Mouse (Mus musculus): ENCODE results near the gene Mylk2. TPM values are rescaled to one million over a fixed set of nuclear protein-coding genes. Genes with fewer than 3 reads are reported as not detected.

Gene Mylk2
- polyA plus RNA-seq (2017; shearing (Covaris generic)): not detected

DNA sequence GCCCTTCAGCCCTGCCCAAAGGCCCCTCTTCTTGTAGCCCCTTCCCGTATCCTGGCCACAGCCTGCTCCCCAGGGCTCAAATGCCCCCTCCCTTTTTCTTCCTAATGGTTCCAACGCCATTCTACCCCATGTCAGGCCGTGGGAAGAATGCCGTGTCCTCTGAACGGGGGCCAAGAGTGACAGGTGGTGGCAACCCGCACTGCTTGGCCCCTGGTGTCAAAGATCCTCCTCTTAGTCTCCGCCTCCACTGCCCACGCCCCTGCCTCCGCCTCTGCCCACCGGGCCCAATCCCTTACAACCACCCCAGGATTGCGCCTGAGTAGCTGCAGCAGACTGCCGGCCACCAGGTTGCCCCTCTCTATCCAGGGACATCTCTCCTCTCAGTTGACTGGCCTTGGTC is at the start of gene Mylk2:
Gene Mylk2 (plus strand): TSS at position 322 of the 400 bp plus-strand sequence.
- ATAC-seq: no peak

DNA sequence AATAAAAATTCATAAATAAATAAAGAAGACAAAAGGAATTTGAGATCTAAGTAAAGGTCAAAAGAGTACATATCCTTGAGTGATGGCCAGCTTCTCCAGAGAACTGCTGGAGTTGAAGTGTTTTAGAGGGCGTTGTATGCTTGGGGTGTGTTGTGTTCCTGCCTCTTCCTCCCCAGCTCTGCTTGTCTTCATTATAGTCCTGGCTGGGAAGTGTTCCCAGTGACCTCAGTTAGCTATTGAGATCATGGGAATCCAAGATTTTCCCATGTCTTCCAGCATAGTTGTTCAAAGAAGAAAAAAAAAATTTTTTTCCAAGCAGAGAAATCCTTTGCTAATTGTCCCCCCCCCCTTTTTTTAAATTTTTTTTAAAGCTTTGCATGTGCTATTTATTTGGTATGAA is 49.3 kb upstream of the Mylk2 start:
- no peak for ATAC-seq

- no peak for ATAC-seq
These were observed 48.5 kb upstream of the Mylk2 start for GRCm38 (mm10) chr2:152862638-152863037.

DNA sequence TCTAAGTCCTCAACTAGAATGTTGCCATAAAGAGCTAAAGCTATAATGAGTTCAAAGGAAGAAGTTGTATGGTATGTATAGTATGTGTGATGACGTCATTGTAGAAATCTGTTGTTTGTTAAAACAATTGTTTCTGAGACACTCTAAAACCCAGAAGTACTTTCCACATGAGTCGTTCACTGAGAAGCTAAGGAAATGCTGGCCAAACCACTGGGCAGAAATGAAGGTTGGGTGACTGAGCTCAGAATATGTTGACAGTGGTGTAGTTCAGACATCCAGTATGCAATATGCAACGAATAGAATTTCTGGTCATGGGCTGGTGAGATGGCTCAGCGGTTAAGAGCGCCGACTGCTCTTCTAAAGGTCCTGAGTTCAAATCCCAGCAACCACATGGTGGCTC is 47.8 kb upstream of the Mylk2 start:
- ATAC-seq: no peak

DNA sequence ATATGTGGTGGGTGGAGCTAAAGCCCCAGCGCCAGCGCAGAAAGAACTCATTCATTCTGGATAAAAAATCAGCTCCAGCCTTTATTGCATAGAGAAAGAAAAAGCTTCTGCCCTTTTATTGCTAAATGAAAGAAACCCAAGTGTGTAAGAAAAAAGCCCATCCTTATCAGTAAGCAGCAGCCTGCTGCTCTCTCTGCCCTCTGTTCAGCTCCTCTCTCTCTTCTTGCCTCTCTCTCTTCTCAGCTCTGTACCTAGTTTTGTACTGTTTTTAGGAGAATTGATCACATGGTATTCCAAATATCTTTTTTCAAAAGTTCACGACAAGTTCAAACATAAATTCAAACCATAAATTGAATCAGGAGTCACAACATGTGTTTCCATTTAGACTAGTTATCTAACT is 32.9 kb upstream of the Mylk2 start:
- no peak for ATAC-seq

GRCm38 (mm10) chr2:152880898-152881297 is 30.3 kb upstream of the Mylk2 start:
- ATAC-seq: no peak

DNA sequence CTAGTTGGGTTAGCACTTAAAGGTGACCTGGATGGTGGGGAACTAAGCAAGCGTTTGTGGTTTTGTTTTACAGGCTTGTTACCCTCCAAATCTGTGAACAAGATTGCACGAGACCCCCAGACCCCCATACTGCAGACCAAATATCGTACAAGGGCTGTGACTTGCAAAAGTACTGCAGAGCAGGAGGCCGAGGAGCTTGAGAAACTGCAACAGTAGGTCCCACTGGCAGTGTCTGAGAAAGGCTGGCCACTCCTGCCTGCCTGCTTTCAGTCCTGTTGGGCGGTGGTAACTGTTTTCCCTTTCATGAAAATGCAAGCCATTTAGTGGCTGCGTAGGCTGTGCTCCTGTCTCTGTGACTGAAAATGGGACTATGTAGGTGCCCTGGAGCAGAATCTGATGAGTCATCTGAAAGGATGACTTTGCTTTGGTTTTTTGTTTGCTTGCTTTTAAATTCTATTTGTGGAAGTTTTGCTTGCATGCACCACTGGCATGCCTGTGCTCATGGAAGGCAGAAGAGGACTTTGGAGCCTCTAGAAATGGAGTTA is 27.0 kb upstream of the Mylk2 start:
- ATAC-seq: no peak

- no peak for ATAC-seq
These were observed 23.9 kb upstream of the Mylk2 start for GRCm38 (mm10) chr2:152887230-152887629.

DNA sequence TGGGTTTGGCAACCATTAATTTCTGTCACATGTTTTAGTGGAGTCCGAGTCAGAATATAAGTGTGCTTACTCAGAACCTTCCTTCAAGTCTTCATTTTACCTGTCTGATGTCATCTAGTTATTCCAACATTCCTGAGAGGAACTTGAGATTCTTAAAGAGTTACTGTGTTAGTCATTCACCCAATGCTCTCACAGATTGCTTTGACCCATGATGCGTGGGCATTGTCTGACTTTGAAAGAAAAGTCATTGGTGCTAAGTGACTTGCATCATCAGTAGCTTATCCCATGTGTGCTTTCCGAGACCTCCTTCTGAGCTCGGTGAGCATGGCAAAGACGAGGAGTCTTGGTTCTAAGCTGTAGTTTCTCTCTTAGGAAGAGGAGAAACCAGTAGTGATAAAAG is 22.4 kb upstream of the Mylk2 start:
- ATAC-seq: no peak

DNA sequence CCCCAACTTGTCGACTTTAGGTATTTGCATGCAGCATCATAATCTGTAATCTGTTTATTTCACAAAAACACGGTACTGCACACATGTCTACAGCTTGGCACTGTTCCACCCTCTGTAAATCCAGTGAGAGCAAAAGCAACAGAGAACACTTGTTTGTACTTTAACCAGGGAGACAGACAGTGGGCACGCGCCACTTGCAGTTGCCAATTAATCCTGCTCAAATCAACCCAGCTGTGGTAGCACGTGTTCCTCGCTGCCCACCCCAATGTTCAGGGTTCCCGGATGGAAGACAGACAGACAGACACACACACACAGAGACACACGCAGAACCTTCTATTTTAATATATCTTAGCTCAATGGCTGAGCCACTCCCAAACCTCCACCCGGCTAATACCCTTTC is 15.3 kb upstream of the Mylk2 start:
- ATAC-seq: no peak

- no peak for ATAC-seq
These were observed 14.2 kb upstream of the Mylk2 start for GRCm38 (mm10) chr2:152896926-152897325.

GRCm38 (mm10) chr2:152899011-152899410 is 12.1 kb upstream of the Mylk2 start:
- ATAC-seq: no peak

- ATAC-seq: no peak
These were observed 9.9 kb upstream of the Mylk2 start for GRCm38 (mm10) chr2:152901296-152901695.

DNA sequence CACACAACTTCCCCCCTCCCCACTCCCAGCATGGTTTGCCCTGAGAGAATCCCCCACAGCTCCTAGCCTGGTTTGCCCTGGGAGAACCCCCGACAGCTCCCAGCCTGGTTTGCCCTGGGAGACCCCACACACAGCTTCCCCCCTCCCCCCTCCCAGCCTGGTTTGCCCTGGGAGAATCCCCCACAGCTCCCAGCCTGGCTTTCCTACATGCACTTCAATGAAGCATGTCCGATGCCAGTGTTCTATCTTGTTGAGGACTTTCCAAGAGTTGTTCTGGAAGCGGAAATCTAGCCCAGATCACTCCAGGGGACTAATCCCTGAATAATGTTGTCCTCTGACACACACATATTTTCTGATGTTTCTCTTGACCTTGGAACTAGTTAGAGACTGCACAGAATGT is 8.5 kb upstream of the Mylk2 start:
- no peak for ATAC-seq

DNA sequence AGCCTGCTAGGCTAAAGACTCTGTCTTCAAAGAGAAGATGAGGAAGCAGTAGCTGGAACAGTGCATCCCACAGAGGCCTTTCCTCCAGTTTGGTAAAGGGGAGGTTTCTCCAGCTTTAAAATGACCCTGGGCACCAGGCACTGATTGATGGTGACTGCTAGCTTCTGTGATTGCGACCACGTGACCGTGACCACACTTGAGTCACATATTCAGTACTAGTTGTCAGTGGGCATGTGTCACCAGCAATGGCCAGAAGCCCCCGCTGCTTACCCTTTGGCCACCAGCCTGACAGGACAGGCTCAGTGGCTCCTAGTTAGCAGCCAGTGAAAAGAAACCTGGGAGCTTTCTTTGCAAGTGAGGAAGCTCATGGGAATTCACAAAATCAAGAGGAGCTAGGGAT is 7.6 kb upstream of the Mylk2 start:
- ATAC-seq: no peak

GRCm38 (mm10) chr2:152904127-152904643 is 7.0 kb upstream of the Mylk2 start:
- ATAC-seq: peak; percentile 80

GRCm38 (mm10) chr2:152905036-152905829 is 5.9 kb upstream of the Mylk2 start:
- no peak for ATAC-seq

DNA sequence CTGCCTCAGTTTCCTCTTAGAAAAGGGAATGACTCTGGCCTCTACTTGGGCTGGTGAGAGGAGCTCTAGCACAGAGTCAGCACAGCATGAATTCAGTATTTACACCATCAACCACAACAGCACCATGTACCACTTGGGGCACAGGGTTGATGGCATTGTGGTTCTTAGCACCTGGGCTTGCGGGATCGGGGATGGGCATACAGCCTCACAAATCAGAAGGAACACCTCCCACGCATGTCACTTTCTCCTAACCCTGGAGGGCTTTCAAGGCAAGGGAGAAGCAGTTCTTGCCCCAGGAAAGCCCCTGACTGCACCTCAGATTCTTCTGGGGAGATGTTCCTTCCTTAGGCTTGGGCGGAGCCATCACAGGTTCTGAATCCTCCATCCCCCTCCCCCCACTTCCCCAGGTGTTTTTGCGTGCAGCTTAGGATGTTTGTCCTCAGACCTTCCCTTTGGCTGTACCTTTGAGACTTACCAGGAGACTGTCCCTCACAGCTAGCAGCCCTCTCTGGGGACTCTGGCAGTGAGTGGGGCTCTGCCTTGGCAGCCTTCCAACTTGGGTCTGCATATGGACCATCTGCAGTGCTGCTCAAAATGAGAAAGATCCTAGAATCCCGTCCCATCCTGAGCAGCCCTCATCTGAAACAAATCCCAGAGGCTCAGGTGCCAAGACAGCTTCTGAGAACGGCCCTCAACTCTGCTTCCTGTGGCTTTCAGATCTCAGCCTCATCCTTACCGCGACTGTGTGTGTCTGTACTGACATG is 4.7 kb upstream of the Mylk2 start:
- peak; percentile 53 for ATAC-seq

GRCm38 (mm10) chr2:152907114-152907943 is 3.8 kb upstream of the Mylk2 start:
- ATAC-seq: no peak

DNA sequence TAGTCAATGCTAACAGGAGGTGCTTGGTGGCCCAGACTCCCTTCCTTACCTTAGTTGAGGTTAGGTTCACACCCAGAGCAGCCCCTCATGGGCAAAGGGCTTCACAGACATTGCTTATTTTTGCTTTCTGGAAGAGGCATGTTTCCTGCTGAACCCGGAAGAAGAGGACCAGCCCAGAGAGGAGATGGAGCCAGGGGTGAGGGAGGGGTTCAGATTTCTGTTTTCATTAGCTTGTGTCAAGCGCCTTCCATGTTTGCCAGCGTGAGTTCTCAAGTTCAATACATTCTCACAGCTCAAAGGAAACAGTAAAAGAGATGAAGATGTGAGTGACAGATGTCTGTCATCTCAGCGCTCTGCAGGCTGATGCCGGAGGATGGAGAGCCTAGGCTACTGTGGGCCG is 1.3 kb upstream of the Mylk2 start:
- no peak for ATAC-seq

DNA sequence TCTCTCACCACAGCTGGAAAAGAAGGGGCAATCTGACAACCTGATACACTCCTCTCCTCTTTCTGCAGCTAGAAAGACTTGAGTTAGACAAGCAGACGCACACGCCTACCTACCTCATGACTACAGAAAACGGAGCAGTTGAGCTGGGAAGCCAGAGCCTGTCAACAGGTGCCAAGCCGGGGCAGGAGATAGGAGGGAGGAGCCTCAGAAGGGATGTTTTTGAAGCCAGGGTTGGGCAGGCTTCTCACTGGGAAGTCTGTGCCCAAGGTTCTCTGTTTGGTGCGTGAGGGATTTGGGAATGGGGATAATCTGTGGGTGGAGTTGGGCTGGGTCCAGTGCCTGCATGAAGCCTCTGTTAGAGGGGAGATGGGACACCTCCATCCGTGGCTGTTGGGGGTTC is 280 bp downstream of the Mylk2 start:
- no peak for ATAC-seq

- no peak for ATAC-seq
These were observed 2.3 kb downstream of the Mylk2 start for GRCm38 (mm10) chr2:152913471-152913870.
